Mouse (Mus musculus) spleen, postnatal 10 days (tissue): ENCODE results near the gene Trappc2l.
"Not testable (repeated sequence)": the region's sequence is repeated elsewhere in the genome, so short reads cannot be mapped to it uniquely, and the experiment has no call there.

Source experiments
- DNase-seq, 2 experiments: peaks; one replicate each; pipeline ENCODE4 v3.0.0; 2021 to 2022; ENCODE audit warnings: low spot score in 2 of 2

The Trappc2l gene

GRCm38 (mm10) chr8:122611295-122612133 lies at the start of gene Trappc2l, which contains the start of gene Galns:
Gene Trappc2l (plus strand): TSS chr8:122611640.
Gene Galns (minus strand): TSS chr8:122611463.
- DNase-seq = peak; percentile 91 to 97

- DNase-seq = no peak
These were observed 46.8 kb upstream of the Trappc2l start for GRCm38 (mm10) chr8:122564363-122565352.

- DNase-seq = peak in 1 of 2 experiments; percentile 45
These were observed 44.7 kb upstream of the Trappc2l start for GRCm38 (mm10) chr8:122566766-122567165.

GRCm38 (mm10) chr8:122567361-122568108 lies 43.9 kb upstream of the Trappc2l start, which contains the start of gene Cdt1:
Gene Cdt1 (plus strand): TSS chr8:122568015.
- peak; percentile 93 to 96 for DNase-seq

- DNase-seq = peak in 1 of 2 experiments; percentile 82
These were observed 43.3 kb upstream of the Trappc2l start for GRCm38 (mm10) chr8:122568109-122568504.

GRCm38 (mm10) chr8:122568881-122569309 lies 42.5 kb upstream of the Trappc2l start:
- peak; percentile 58 to 69 for DNase-seq

- peak in 1 of 2 experiments; percentile 63 for DNase-seq
These were observed 42.1 kb upstream of the Trappc2l start for GRCm38 (mm10) chr8:122569329-122569728.

GRCm38 (mm10) chr8:122569996-122570395 lies 41.4 kb upstream of the Trappc2l start:
- no peak for DNase-seq

- DNase-seq = no peak
These were observed 40.3 kb upstream of the Trappc2l start for GRCm38 (mm10) chr8:122571153-122571552.

- no peak for DNase-seq
These were observed 39.6 kb upstream of the Trappc2l start for GRCm38 (mm10) chr8:122571750-122572267.

GRCm38 (mm10) chr8:122572751-122573150 lies 38.7 kb upstream of the Trappc2l start:
- no peak for DNase-seq

- not testable (repeated sequence) for DNase-seq
These were observed 38.3 kb upstream of the Trappc2l start for GRCm38 (mm10) chr8:122573176-122573575.

GRCm38 (mm10) chr8:122573577-122573976 lies 37.9 kb upstream of the Trappc2l start:
- no peak for DNase-seq

GRCm38 (mm10) chr8:122574264-122574663 lies 37.2 kb upstream of the Trappc2l start:
- no peak for DNase-seq

- peak in 1 of 2 experiments; percentile 23 for DNase-seq
These were observed 36.7 kb upstream of the Trappc2l start for GRCm38 (mm10) chr8:122574667-122575251.

GRCm38 (mm10) chr8:122575286-122575685 lies 36.2 kb upstream of the Trappc2l start:
- peak in 1 of 2 experiments; percentile 19 for DNase-seq

GRCm38 (mm10) chr8:122575735-122576647 lies 35.4 kb upstream of the Trappc2l start:
- peak in 1 of 2 experiments; percentile 46 for DNase-seq

GRCm38 (mm10) chr8:122576648-122577022 lies 34.8 kb upstream of the Trappc2l start, which contains the start of gene Aprt:
Gene Aprt (minus strand): TSS chr8:122576909.
- DNase-seq = peak; percentile 88 to 95

- no peak for DNase-seq
These were observed 34.3 kb upstream of the Trappc2l start for GRCm38 (mm10) chr8:122577116-122577515.
